Mouse (Mus musculus) ES-E14 (cell line): Measurements from ENCODE around the gene Inf2.

ENCODE experiments used
- CHD2 ChIP-seq: IDR thresholded peaks from 2 replicates; pipeline ENCODE4 v1.6.1; 2014; ENCODE audit warnings: mild to moderate bottlenecking, low read depth, low read length, inconsistent platforms
- HCFC1 ChIP-seq: IDR thresholded peaks from 2 replicates; pipeline ENCODE4 v1.6.1; 2012; ENCODE audit warnings: low read length, inconsistent platforms, borderline replicate concordance; ENCODE audit not compliant: insufficient read depth
- ZC3H11A ChIP-seq: IDR thresholded peaks from 2 replicates; pipeline ENCODE4 v1.6.1; 2012; ENCODE audit warnings: low read depth, mild to moderate bottlenecking, inconsistent platforms, low read length, borderline replicate concordance
- ZNF384 ChIP-seq: IDR thresholded peaks from 2 replicates; pipeline ENCODE4 v1.6.1; 2012; ENCODE audit warnings: low read depth, low read length, inconsistent platforms

GRCm38 (mm10) chr12:112570160-112570559 is 18.4 kb upstream of the Inf2 start:
- no peak for TF ChIP-seq ZNF384
- no peak for TF ChIP-seq HCFC1
- TF ChIP-seq ZC3H11A = no peak
- no peak for TF ChIP-seq CHD2
